Mouse (Mus musculus): ENCODE measurements around the gene Kalrn.
A peak's percentile ranks its signal among the peaks of the same experiment; 100 is the strongest.

Gene Kalrn

DNA sequence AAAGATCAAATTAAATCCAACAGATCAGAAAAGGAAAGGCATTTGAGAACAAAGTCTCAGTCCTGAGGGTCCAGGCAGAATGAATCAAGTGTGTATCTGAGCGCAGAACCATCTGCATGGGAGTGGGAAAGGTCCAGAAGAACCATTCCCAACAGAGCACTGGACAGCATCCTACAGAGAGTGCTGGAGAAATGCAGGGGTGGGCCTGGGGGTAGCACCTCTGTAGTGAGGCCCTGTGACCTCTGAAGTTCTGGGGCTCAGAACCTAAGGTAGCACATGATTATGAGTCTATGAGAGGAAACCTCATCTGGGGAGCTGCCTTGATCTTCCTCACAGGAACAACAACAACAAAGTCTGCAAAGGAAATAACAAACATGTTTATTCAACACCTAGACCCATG, 20.6 kb downstream of the Kalrn start:
- DNase-seq (ENCODE audit: low spot score), result no peak

DNA sequence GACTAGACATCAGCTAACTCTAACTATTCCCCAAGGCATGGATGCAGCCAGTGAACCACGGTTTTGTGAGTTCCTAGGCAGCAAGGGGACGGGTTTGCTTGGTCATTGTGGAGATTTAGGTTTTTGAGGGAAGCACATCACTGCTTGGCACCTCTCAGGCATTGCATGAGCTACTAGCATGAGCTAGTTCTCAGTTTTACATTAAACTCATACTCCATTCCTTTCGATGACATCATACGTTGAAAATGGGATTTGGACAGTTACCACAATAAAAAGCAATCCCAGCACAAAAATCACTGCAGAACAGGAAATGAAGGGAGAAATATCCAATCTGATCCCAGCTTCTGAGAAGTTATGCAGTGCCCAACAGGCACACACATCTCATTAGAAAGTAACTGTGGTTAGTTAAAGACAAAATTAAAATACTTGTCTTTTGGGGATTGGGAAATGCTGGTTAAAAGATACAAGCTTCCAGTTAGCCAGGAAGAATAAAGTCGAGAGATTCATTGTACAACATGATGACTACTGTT, 23.8 kb downstream of the Kalrn start:
- no peak for DNase-seq (ENCODE audit: low spot score)

DNA sequence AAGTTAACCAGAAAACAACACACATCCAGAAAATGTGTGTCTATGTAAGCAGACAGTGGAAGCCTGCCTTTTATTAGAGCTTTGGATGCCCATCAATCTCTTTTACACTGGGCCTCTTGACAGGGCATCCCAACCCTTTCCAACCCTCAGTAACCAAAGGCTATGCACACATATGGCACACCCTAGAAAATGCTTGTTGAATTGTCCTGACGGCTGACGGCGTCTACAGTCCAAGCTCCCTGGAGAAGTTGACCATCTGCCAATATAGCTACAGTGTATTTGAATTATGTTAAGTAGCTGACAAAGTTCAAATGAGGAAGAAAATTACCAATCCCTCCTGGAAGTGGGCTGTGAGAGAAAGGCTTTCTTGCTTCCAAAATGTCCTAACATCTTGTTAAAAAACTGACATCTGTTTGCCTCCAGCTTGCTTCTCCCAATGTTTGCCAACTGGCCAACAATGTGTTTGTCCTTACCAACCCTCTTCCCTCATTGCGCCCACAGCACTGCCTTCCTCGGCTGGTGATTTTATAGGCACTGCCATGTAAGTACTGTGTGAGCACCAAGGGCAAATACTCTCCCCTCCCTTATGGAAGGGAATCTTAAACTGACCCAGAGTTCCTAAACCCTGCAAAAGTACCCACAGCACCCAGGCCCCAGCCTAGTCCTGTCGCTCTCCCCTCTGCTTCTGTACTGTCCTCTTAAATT, 26.4 kb downstream of the Kalrn start:
- no peak for DNase-seq (ENCODE audit: low spot score)

DNA sequence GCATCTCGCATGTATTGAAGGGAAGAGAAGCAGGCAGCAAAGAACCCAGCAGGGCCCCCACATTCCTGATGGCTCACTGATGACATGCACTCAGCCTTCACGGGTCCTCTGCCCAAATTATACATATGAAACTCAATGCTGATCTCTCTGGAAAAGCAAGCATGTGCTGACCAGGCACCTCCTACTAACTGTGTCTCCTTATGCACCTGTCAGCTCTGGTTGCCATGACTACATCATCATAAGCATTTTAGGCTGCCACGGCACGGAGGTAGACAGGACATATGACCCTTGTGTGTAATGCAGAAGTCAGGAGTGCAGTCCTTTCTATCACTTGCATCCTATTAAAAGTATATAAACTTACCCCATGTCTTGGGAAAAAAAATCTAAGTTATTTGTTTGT, 29.6 kb downstream of the Kalrn start:
- DNase-seq (ENCODE audit: low spot score), result no peak

- DNase-seq (ENCODE audit: low spot score), result no peak
These were observed 31.0 kb downstream of the Kalrn start for GRCm38 (mm10) chr16:34542341-34542740.

GRCm38 (mm10) chr16:34538679-34539185, 34.6 kb downstream of the Kalrn start:
- no peak for DNase-seq (ENCODE audit: low spot score)

GRCm38 (mm10) chr16:34536300-34536699, 37.0 kb downstream of the Kalrn start:
- no peak for DNase-seq (ENCODE audit: low spot score)

DNA sequence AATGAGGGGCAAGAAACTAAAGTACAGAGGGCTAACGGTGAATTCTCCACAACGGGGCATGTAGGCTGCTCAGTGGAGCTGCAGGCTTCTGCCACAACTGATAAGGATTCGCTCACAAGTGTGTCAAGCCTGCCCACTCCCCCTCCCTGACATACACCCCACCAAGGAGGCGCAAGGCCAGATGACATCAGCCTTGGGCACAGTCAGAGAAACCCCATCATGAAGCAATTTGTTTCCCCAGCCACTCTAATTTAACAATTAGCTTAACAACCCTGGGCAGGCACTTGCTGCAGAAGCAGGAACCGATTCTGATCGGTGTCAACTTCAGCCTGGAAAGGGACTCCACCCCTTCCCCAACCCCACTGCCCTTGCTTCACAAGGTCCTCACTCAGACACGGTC, 38.2 kb downstream of the Kalrn start:
- no peak for DNase-seq (ENCODE audit: low spot score)

DNA sequence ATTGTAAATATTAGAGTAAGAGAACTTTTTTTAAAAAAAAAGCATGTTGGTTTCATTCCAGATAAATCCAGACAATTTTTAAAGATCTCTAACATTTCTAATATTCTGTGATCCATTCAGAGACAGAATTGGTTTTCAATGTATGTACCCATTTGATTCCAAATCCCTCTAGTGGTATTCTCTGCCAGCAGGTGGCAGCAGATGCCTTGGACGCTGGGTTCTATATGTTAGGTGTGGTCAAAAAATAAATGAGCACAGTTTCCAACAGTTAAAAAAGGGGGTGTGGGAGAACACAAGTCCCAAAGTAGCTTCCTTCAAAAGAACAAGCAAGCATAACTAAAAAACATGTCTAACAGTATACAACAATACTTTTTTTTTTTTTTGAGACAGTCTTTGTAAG, 41.8 kb downstream of the Kalrn start:
- peak; percentile 23 for DNase-seq (ENCODE audit: low spot score)

DNA sequence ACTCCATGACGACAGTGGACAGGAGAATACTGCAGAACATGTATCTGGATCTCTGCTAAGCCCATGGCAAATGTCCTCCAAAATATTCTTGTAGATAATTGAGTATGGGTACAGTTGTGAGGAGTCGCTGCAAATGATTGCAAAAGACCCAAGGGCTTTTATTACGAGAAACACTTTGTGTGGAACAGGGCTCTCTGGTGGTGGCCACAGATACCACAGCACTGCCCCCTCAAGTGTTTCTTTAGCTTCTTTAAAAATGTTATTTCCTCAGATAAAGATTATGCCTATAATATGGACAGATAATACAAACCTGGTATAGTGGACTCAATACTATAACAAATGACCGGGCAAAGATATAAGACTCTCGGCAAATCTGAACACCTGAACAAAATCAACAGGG, 43.3 kb downstream of the Kalrn start:
- no peak for DNase-seq (ENCODE audit: low spot score)

GRCm38 (mm10) chr16:34528234-34528983, 44.9 kb downstream of the Kalrn start:
- DNase-seq (ENCODE audit: low spot score), result no peak

DNA sequence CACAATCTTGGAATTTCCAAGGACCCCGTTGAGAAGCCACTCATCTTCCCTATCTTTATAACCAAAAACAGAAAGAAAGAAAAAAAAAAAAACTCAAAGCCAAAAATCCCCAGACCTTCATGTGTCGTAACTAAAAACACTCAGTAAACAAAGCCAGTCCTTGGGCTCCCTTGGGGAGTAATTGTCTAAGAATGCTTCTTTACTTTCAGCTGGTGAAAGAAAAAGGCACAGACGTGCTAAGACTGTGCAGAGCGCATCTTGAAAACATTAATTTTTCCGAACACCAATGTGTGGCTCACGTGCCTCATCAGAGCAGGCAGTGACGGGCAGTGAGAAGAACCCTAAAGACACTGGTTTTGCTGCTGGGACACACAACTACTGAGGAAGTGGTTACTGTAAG, 47.0 kb downstream of the Kalrn start:
- DNase-seq (ENCODE audit: low spot score), result no peak

GRCm38 (mm10) chr16:34525866-34526265, 47.5 kb downstream of the Kalrn start:
- no peak for DNase-seq (ENCODE audit: low spot score)

DNA sequence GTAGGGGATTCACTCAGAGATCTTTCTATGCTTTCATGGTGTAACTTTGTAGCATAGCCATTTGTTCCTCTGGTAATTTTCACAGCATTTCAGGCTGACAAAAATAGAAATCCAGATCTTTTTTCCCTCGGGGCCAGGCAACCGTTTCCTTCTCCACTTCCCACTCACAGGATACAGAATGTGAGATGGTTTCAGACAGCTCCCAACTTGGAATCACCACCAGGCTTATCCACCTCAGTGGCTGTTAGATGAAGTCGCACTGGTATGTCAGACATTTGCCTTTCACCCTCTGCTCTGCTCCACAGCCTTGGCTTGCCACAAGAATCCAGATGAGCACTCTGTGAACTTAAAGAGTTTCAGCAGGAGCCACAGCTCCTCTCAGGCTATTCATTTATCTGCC, 48.1 kb downstream of the Kalrn start:
- DNase-seq (ENCODE audit: low spot score), result no peak

- DNase-seq (ENCODE audit: low spot score), result no peak
These were observed 52.3 kb downstream of the Kalrn start for GRCm38 (mm10) chr16:34521061-34521460.

GRCm38 (mm10) chr16:34516891-34517398, 56.4 kb downstream of the Kalrn start:
- no peak for DNase-seq (ENCODE audit: low spot score)

DNA sequence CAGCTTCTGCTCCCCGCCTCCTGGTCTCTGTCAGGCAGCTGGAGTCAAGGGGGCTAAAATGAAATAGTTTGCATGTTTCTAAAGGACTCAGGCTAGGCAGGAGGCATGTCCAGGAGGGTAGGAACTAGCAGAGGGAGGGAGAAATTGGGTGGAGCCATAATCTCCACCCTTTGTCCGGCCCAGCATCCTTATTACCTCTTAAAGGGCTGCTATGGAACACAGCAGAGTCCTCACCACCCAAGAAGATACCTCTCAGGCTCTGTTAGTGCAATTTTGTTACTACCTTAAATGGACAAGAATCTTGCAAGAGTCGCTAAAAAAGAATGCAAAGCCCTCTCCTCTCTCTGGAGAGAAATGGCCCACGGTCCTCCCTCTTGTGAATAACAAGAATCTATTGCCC, 57.8 kb downstream of the Kalrn start:
- no peak for DNase-seq (ENCODE audit: low spot score)

DNA sequence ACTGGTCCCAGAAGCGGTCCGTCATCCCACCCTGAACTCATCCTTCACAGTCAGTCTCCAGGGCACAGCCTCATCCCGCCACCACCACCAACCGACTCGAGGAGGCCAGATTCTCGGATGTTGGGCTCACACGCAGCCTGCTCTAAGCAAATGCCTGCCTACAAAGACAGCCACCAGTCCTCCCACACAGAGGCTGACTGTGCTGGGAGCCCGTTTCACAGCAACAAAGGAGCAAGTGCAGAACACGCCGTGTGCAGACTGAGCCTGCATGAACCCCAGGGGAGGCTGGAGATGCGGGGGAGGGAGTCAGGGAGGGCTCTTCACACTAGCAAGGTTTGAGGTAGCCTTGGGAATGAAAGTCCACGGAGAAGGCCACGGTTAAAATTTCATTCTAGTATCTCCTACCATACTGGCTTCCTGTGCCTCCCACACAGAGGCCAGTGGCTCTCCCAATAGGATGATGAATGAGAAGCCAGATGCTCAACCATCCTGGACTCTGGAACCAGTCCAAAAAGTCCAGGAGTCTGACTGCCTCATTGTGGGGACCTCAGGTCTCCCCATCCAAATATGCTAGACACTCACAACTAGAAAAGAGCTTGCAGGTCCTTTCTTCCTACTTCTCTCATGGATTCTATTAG, 59.3 kb downstream of the Kalrn start:
- peak; percentile 13 for DNase-seq (ENCODE audit: low spot score)

DNA sequence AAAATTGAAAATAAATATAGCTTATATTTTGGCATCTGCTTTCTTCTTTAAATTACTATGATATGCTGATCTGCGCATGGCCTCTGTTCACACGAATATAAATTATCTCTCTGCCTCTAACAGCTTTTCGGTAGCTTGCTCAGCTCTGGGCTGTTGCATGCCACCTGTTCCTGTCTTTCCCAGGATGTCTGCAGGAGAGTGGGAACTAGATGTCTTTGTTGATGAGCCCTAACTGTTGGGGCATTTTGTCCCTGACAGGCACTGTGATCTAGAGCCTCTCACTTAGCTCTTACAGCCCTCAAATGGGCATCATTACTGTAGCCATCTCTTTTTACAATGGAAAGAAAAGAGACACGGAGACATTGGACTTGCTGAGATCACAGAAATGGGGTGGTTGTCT, 61.0 kb downstream of the Kalrn start:
- DNase-seq (ENCODE audit: low spot score), result no peak

- no peak for DNase-seq (ENCODE audit: low spot score)
These were observed 65.2 kb downstream of the Kalrn start for GRCm38 (mm10) chr16:34508125-34508524.

DNA sequence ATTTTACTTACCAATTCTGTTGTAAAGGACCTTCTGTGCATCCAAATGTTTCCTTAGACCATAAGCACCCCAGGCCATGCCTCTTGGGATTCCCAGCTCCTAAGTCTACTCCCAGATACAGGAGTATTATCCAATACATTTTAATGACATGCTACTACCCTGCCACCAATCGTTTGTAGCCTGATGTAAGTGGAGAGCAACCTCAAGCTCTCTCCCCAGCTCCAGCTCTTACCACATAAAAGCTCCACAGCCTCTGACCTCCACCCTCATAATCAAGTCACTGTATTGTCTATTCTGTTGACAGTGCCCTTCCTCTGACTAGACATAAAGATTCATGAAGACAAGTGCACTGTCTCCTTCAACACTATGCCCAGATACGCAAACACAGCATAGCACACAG, 67.3 kb downstream of the Kalrn start:
- DNase-seq (ENCODE audit: low spot score), result no peak

GRCm38 (mm10) chr16:34504250-34504649, 69.1 kb downstream of the Kalrn start:
- DNase-seq (ENCODE audit: low spot score), result no peak

DNA sequence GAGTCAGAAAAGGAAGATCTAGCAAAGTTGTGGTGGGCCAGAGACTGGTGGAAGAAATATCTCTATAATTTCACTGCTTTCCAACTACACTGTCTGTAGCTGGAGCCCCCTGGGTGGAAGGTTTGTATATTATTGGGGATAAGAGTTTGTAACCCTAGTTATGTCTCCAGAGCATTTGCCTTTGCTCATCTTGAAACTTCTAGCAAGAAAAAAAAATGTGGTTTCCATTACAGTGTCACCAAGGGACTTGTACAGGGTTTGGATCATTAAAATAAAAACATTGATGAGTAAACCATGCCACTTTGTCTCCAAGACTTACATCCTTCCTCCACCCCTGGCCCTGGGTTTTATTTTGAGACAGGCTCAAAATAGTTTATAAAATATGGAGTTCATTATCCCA, 71.2 kb downstream of the Kalrn start:
- no peak for DNase-seq (ENCODE audit: low spot score)

Measured in ovary, postnatal 36 days (tissue).